Mouse (Mus musculus): ENCODE data around the gene Sfxn2.

Sfxn2 gene

GRCm38 (mm10) chr19:46572951-46573937 lies at the start of gene Sfxn2, which contains the start of gene Arl3:
Sfxn2 (plus strand) TSS chr19:46573365.
Arl3 (minus strand) TSS chr19:46573198.
- DNase-seq (ENCODE audit: low read depth, low spot score) = peak; percentile 98

DNA sequence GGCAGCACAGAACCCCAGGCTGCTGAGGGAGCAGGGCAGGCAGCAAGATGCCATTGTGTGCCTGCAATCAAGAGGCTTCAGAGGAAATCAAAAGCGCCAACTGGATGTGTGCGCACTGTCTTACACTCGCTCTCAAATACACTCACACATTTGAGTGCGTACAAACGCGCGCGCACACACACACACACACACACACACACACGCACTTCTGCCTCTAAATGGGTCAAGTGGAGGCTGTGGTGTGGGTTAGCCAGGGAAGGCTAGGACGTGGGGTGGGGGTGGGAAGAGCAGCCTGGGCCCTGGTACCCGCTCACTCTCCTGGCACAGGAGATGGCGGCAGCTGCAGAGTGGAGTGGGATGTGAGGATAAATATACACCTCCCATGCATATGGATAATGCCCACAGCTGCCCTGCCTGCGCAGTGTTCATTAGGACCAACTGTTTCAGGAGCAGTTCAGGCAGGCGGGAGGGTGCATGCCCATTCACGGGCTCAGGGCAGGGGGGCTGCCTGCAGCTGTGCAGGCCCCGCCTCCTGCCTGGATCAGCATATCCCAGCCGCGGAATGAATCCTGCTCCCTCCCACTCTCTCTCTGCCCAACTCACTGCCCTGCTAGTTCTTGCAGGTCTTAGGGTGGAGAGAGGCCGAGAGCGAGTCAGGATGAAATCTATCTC lies 49.5 kb upstream of the Sfxn2 start:
- DNase-seq (ENCODE audit: low read depth, low spot score) = no peak

DNA sequence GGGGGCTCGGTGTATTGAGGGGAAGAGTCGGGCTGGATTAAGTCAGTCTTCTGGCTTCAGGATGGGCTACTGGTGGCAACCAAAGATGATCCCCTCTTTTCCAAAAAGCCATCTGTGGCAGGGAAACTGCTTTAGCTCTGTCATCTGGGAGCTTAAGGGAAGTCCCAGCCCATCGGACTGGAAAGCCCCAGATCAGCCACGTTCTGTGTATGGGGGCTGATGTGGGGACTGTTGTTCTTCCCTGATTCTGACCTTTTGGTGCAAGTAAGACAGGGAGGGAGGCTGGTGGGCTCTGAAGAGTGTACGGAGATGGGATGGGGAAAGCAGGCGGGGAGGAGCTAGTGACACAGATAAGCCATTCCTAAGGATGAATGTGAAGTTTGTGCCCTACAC lies 49.0 kb upstream of the Sfxn2 start:
- DNase-seq (ENCODE audit: low read depth, low spot score) = no peak

DNA sequence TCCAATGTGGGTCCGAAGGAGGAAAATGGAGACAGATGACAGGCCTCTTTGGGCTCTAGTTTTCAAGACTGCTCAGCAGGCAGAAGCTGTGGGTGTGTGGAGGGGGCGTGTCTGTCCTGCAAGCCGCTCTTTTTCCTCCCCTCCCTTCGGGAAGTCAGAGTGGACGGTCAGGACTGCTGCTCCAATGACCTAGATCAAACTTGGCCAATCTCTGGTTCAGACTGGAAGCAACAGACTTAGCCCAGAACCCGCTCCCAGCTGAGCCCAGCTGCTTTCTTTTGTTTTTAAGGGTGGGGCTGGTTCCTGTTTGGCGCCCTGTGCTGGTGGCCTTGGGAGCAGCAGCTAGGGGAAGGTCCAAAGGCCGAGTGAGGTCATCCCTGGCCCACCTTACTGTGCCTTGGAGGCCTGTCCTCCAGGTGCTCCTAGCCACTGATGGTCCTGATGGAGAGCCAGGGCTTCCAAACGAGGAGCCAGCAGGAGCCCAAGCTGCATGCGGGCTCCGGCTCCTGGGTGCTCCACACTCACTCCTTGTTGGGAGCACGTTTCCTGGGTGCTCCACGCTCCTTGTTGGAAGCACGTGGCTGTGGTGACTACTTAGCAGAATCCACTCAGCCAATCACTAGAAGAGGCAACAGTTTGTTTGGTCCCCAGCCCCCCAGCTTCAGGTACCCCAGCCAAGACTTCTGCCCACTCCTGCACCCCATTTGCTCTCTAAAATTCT lies 48.4 kb upstream of the Sfxn2 start:
- DNase-seq (ENCODE audit: low read depth, low spot score) = peak; percentile 74

DNA sequence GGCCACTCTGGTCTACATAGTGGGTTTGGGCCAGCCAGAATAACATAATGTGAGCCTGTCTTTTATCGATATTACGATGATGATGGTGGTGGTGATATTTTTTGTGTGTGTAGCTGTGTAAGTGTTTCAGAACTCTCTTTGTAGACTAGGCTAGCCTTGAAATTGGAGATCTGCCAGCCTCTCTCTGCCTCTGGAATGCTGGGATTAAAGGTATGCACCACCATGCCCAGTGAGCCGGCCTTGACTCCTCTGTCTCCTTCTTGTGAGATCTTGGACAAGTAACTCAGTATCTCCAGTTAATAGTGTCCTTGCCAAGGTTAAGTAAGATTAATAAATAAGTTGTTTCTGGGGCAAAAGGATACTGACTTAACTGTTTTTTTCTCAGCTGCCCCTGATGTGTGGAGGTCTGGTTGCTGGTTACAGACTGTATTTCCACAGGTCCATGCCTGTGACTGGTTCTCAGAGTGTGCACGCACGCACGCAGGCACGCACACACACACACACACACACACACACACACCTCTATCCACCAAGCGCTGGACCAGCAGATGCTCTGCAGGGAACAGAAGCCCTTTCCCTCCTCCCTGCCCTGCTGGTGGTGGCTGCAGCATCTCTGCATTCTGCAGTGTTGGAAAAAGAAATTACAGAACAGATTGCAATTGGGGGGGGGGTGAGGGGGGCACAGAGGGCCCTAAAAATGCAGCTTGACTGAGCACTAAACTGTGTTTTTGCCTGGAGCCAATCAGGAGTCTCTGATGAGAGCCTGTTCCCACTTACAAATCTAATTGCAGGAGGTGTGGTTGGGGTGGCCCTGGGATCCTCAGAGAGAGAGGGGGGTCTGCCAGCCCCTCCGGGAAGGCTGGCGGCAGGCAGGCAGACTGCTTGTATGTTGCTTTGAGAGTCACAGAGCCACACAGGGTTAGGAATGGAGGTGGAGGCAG lies 47.2 kb upstream of the Sfxn2 start:
- no peak for DNase-seq (ENCODE audit: low read depth, low spot score)

DNA sequence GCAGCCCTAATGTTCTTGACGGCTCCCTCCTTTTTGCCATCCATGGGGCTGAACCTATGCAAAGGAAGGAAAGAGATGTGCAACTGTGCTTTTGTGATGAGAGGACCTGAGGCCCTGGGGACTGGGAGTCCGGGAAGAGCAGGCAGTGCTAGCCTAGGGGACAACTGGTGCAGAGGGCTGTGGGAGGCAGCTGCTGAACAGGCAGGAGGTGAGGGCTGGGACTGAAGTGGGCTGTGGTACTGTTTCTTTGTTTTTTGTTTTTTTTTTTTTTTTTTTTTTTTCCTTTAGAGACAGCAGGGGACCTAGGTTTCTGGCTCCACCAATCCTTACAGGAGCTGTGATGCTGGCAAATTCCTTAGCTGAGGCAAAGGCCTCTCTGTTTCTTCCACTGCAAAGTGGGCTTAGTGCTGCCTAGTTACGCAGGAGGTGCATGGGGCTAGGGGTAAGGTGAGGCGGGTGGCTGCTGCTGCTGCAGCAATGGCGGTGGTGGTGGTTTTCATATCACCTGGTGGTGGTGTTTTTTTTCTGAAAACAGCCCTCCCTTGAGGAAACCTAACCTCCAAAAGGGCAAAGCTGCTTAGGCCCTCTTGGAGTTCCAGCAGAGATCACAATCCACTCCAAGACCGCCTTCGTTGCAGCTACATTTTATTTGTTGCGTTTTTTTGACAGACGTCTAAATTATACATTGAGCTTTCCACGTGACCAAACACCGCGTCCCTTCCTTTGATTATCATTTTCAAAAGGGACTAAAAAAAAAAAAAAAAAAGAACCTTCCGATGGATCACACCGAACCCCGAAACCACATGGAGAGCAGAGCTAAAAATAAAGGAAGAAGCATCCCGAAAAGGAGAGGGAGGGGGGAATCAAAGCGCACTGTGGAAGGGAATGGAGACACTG lies 45.3 kb upstream of the Sfxn2 start:
- no peak for DNase-seq (ENCODE audit: low read depth, low spot score)

DNA sequence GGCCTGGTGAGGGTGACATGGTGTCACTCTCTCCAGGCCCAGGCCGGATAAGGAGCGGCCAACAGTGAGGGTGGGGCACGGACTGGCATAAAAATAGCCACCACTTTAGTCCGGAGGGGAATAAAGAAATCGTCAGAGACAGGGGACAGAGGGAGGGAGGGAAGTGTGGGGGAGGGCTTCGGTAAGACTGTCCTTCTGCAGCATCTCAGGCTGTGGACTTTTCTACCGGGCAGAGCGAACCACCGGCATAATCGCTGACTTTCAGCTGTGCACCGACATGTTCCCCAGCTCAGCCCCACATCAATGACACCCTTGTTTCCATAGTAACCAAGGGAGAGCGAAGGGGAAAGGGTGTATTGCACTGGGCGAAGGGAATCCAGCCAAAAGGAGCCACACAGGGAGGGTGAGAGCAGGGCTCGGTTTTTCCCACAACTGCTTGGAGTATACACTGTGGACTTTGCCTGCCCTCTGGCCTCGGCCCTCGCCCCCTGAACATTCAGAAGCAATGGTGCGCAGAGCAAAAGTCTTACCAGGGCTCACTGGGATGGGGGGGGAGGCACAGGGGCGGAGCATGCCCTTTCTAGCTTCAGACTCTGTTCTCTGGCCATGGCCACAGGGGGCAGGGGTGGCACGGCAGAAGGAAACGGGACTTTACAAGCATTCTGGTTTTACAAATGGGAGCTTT lies 44.5 kb upstream of the Sfxn2 start:
- DNase-seq (ENCODE audit: low read depth, low spot score) = no peak

DNA sequence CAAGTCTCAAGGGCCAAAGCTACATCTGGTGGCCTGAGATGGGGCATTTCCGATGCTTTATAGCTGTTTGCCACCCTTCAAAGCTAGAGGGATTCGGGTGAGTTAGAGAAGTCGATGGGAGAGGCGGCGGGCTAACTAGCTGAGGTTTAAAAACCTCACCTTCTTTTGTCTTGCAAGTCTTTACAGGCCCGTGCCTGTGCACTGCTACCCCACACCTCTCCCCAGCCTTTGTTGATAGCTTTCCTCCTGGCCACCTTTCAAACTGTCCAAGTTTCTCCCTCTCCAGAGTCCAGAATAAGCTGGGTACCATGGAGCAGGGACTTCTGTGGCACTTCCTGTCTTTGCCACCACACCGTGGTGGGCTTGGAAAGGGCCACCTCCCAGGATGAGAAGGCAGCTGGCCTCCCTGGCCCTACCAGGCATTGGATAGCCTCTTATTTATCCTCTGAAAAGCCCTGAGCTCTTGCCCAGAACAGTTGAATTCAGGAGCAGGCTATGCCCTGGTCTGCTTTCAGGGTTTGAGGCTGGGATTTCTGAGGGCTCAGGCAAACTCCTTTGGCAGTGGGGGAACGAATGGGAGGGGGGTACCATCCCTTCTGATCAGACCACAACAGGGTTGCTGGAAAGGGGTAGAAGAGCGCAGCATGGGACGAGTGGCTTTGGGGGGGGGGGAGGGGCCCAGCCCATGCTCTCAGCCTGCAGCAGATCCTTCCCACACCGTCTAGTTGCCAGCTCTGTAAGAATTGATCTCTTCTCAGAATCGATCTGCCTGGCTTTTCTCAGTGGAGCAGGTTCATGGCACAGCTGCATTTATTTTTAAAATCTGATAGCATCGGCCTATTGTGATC lies 43.3 kb upstream of the Sfxn2 start:
- no peak for DNase-seq (ENCODE audit: low read depth, low spot score)

DNA sequence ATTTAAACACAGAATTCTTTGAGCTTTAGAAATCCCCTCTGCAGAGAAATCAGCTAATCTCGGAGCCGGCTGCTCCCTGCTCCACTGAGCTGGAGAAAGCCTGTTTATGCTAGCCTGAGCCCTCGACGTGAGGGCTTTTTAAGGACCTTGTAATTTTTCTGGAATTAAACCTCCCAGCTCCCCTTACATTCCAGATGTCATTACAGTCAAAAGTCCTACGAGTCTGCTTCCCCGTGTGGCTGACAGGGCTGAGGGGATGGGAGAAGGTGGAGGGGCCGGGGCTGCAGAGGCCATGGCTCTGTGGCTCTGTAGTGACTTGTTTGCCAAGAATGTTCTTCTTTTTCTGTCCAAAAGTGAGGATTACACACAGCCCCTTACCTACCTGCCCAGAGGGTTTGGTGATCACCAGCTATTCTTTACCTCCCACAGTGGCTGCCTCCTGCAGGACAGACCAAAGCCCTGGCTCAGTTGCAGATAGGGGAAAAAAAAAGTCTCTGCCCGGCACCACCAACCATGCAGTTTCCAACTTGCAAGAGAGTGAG lies 42.6 kb upstream of the Sfxn2 start:
- DNase-seq (ENCODE audit: low read depth, low spot score) = no peak

GRCm38 (mm10) chr19:46531071-46532030 lies 41.8 kb upstream of the Sfxn2 start:
- DNase-seq (ENCODE audit: low read depth, low spot score) = no peak

GRCm38 (mm10) chr19:46532031-46532688 lies 41.0 kb upstream of the Sfxn2 start:
- DNase-seq (ENCODE audit: low read depth, low spot score) = no peak

DNA sequence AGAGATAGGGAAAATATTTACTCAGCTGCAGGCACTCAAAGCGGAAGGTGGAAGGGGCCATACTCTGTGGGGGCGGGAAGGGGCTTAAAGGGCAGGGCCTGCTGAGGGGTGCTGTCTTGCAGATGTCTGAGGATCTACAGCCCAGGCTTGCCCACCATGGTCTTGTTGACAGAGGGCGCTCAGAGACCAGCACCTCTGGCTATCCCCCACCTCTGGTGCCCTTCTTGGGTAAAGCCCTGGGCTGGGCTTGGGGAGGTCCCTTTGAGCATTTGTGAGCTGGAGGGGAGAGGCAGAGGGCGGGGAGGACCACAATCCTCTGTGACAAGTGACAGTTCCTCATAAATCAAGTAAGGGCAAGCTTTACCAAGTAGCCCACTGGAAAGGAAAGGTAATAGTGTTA lies 40.1 kb upstream of the Sfxn2 start:
- no peak for DNase-seq (ENCODE audit: low read depth, low spot score)

DNA sequence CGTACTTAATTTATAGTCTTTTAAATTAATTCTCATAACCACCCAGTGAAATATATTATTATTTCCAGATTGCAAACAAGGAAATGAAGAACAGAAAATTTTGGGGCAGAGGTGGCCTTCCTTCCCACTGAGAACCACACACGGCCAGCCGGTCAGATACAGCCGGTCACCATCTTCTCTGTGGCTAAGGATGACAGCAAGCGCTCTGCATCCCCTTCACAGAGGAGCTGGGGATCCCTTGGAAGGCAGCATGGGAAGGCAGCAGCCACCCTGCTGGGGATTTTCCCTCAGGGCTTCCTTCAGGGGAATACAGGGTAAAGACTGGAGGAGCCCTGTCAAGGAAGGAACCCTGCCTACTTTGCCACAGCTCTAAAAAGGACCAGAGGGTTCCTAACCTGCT lies 39.6 kb upstream of the Sfxn2 start:
- no peak for DNase-seq (ENCODE audit: low read depth, low spot score)

DNA sequence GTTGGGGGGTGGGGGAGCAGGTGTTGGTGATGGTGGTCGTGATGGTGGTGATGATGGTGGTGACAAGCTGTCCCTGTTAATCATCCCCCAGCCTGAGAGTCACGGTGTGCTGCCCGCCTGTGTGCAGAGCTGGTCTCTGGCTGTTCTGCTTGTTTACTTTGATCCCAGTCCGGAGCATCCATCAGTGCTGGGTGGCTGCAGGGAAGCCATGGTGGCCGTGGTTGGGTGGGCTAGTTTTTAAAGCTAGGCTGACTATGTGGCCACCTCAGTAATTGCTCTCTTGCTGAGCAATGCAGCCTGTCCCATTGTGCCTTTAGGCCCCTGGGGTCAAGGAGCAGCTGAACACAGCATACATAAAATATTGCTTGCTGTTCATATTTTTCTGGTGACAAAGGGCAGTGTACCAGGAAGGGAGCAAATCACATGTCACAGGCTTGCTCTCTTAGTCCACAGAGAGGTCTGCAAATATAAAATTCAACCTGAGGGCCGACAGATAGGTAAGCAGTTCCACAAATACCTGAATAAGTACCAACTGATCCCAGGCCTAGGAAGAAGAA lies 38.5 kb upstream of the Sfxn2 start:
- DNase-seq (ENCODE audit: low read depth, low spot score) = no peak

- no peak for DNase-seq (ENCODE audit: low read depth, low spot score)
Observed at GRCm38 (mm10) chr19:46537357-46537756, 35.8 kb upstream of the Sfxn2 start.

GRCm38 (mm10) chr19:46538213-46538612 lies 35.0 kb upstream of the Sfxn2 start:
- DNase-seq (ENCODE audit: low read depth, low spot score) = no peak

All from skeletal muscle tissue, adult 2 months (tissue).